Mouse (Mus musculus) midbrain, embryonic 10.5 days (tissue): ENCODE measurements at regions not wholly inside any gene's neighbourhood (a gene's known extent, or its start where the extent isn't known, plus 50 kb on each side); places are given as distances from the start of the nearest gene placed in this dataset.

ENCODE experiments used
- DNase-seq: peaks from one replicate; pipeline ENCODE4 v3.0.0-alpha.2; 2017; ENCODE audit warnings: low spot score
- H3K27ac ChIP-seq: fragments of 300-500 bp; sonication (generic); replicated peaks from 2 replicates; pipeline ENCODE4 v1.5.1; 2016; ENCODE audit warnings: mild to moderate bottlenecking
- H3K27me3 ChIP-seq: fragments of 300-500 bp; sonication (generic); 2 replicates; pipeline ENCODE4 v1.6.1; 2016; ENCODE audit warnings: low read depth, mild to moderate bottlenecking; ENCODE audit not compliant: poor library complexity, severe bottlenecking
- H3K36me3 ChIP-seq: fragments of 300-500 bp; sonication (generic); 2 replicates; pipeline ENCODE4 v1.6.1; 2016; ENCODE audit warnings: mild to moderate bottlenecking, moderate library complexity
- H3K4me1 ChIP-seq: fragments of 300-500 bp; sonication (generic); 2 replicates; pipeline ENCODE4 v1.6.1; 2016
- H3K4me3 ChIP-seq: fragments of 300-500 bp; sonication (generic); 2 replicates; pipeline ENCODE4 v1.5.1; 2016; ENCODE audit warnings: mild to moderate bottlenecking, moderate library complexity
- H3K9me3 ChIP-seq: fragments of 300-500 bp; sonication (generic); replicated peaks from 2 replicates; pipeline ENCODE4 v1.6.1; 2016; ENCODE audit warnings: mild to moderate bottlenecking
- WGBS: fragments of 180-500 bp; shearing (Covaris S2); methylation state at CpG from one replicate; pipeline ENCODE4 v1.1.7; 2016; 5-methylcytosine and 5-hydroxymethylcytosine counted together

GRCm38 (mm10) chr5:49909483-49909882, 149.3 kb downstream of the Adgra3 start:
- no peak for DNase-seq
- 90% methylated on average over 1 of the region's 1 CpGs for whole genome bisulfite sequencing
- Histone ChIP-seq H3K4me3 (no peak overlapping the region), H3K27me3 (no peaks in the 10 kb centered on the region), H3K4me1 (no peaks in the 10 kb centered on the region), H3K9me3 (no peaks in the 10 kb centered on the region), H3K36me3 (no peaks in the 10 kb centered on the region), H3K27ac (no peak overlapping the region)

GRCm38 (mm10) chr5:49896106-49896505, 162.7 kb downstream of the Adgra3 start:
- H3K36me3 ChIP-seq, result no peaks in the 10 kb centered on the region
- no peaks in the 10 kb centered on the region for H3K27me3 ChIP-seq
- WGBS, result 85% methylated on average over 5 of the region's 5 CpGs
- H3K4me1 ChIP-seq, result no peaks in the 10 kb centered on the region
- H3K4me3 ChIP-seq, result no peak overlapping the region
- no peak for DNase-seq
- no peaks in the 10 kb centered on the region for H3K9me3 ChIP-seq
- H3K27ac ChIP-seq, result no peak overlapping the region

- no peaks in the 10 kb centered on the region for H3K27me3 ChIP-seq
- peak overlapping the region; percentile 35; the same call in 1 of the 2 replicates for H3K27ac ChIP-seq
- H3K4me1 ChIP-seq, result peaks cover 22% of the 10 kb centered on the region
- WGBS, result 20% methylated on average over 2 of the region's 2 CpGs
- H3K9me3 ChIP-seq, result no peaks in the 10 kb centered on the region
- no peak overlapping the region for H3K4me3 ChIP-seq
- no peaks in the 10 kb centered on the region for H3K36me3 ChIP-seq
- DNase-seq, result peak; percentile 16
Measured at GRCm38 (mm10) chr5:49880383-49880782, 178.4 kb downstream of the Adgra3 start.

- H3K27me3 ChIP-seq, result no peaks in the 10 kb centered on the region
- WGBS, result 17% methylated on average over 1 of the region's 1 CpGs
- no peak overlapping the region; the same call in 1 of the 2 replicates for H3K27ac ChIP-seq
- H3K36me3 ChIP-seq, result no peaks in the 10 kb centered on the region
- no peaks in the 10 kb centered on the region for H3K9me3 ChIP-seq
- H3K4me3 ChIP-seq, result no peak overlapping the region
- no peak for DNase-seq
- peaks cover 22% of the 10 kb centered on the region for H3K4me1 ChIP-seq
Measured at GRCm38 (mm10) chr5:49876240-49876639, 182.6 kb downstream of the Adgra3 start.

GRCm38 (mm10) chr5:49857202-49857601, 201.6 kb downstream of the Adgra3 start:
- Histone ChIP-seq H3K27ac (no peak overlapping the region), H3K36me3 (no peaks in the 10 kb centered on the region), H3K27me3 (no peaks in the 10 kb centered on the region), H3K4me3 (no peak overlapping the region), H3K9me3 (no peaks in the 10 kb centered on the region), H3K4me1 (no peaks in the 10 kb centered on the region)
- 40% methylated on average over 1 of the region's 1 CpGs for WGBS
- no peak for DNase-seq

GRCm38 (mm10) chr5:49856036-49856435, 202.8 kb downstream of the Adgra3 start:
- H3K4me3 ChIP-seq, result no peak overlapping the region
- no peaks in the 10 kb centered on the region for H3K27me3 ChIP-seq
- H3K4me1 ChIP-seq, result no peaks in the 10 kb centered on the region
- no peak overlapping the region for H3K27ac ChIP-seq
- no peaks in the 10 kb centered on the region for H3K9me3 ChIP-seq
- WGBS, result 83% methylated on average over 2 of the region's 2 CpGs
- no peaks in the 10 kb centered on the region for H3K36me3 ChIP-seq
- DNase-seq, result no peak

GRCm38 (mm10) chr5:49848680-49849079, 210.1 kb downstream of the Adgra3 start:
- no peaks in the 10 kb centered on the region for H3K9me3 ChIP-seq
- H3K27ac ChIP-seq, result no peak overlapping the region
- H3K36me3 ChIP-seq, result no peaks in the 10 kb centered on the region
- no peak for DNase-seq
- H3K27me3 ChIP-seq, result no peaks in the 10 kb centered on the region
- WGBS, result 66% methylated on average over 5 of the region's 5 CpGs
- no peak overlapping the region for H3K4me3 ChIP-seq
- no peaks in the 10 kb centered on the region for H3K4me1 ChIP-seq

- Histone ChIP-seq H3K27ac (no peak overlapping the region), H3K9me3 (no peaks in the 10 kb centered on the region), H3K36me3 (no peaks in the 10 kb centered on the region), H3K27me3 (no peaks in the 10 kb centered on the region), H3K4me3 (no peak overlapping the region), H3K4me1 (no peaks in the 10 kb centered on the region)
- DNase-seq, result no peak
Measured at GRCm38 (mm10) chr5:49848174-49848573, 210.6 kb downstream of the Adgra3 start.

- H3K36me3 ChIP-seq, result no peaks in the 10 kb centered on the region
- WGBS, result 84% methylated on average over 5 of the region's 5 CpGs
- no peaks in the 10 kb centered on the region for H3K4me1 ChIP-seq
- no peak for DNase-seq
- no peaks in the 10 kb centered on the region for H3K27me3 ChIP-seq
- H3K9me3 ChIP-seq, result no peaks in the 10 kb centered on the region
- no peak overlapping the region for H3K4me3 ChIP-seq
- H3K27ac ChIP-seq, result no peak overlapping the region
Measured at GRCm38 (mm10) chr5:49818832-49819231, 240.0 kb downstream of the Adgra3 start.

- no peak overlapping the region for H3K4me3 ChIP-seq
- WGBS, result 77% methylated on average over 3 of the region's 3 CpGs
- H3K36me3 ChIP-seq, result no peaks in the 10 kb centered on the region
- no peaks in the 10 kb centered on the region for H3K4me1 ChIP-seq
- no peak overlapping the region for H3K27ac ChIP-seq
- H3K27me3 ChIP-seq, result no peaks in the 10 kb centered on the region
- no peaks in the 10 kb centered on the region for H3K9me3 ChIP-seq
- no peak for DNase-seq
Measured at GRCm38 (mm10) chr5:49816751-49817150, 242.1 kb downstream of the Adgra3 start.

- Histone ChIP-seq H3K27me3 (no peaks in the 10 kb centered on the region), H3K4me3 (no peak overlapping the region), H3K27ac (no peak overlapping the region), H3K4me1 (no peaks in the 10 kb centered on the region), H3K36me3 (no peaks in the 10 kb centered on the region), H3K9me3 (no peaks in the 10 kb centered on the region)
- WGBS, result 81% methylated on average over 9 of the region's 9 CpGs
- no peak for DNase-seq
Measured at GRCm38 (mm10) chr5:49813335-49813734, 245.5 kb downstream of the Adgra3 start.

GRCm38 (mm10) chr5:49788494-49789160, 263.9 kb upstream of the Kcnip4 start:
- WGBS, result 86% methylated on average over 11 of the region's 11 CpGs
- H3K4me3 ChIP-seq, result no peak overlapping the region
- no peak overlapping the region for H3K27ac ChIP-seq
- H3K27me3 ChIP-seq, result no peaks in the 10 kb centered on the region
- no peak for DNase-seq
- no peaks in the 10 kb centered on the region for H3K36me3 ChIP-seq
- H3K9me3 ChIP-seq, result no peaks in the 10 kb centered on the region
- no peaks in the 10 kb centered on the region for H3K4me1 ChIP-seq

- 82% methylated on average over 3 of the region's 3 CpGs for WGBS
- H3K27ac ChIP-seq, result no peak overlapping the region
- H3K9me3 ChIP-seq, result no peaks in the 10 kb centered on the region
- no peaks in the 10 kb centered on the region for H3K36me3 ChIP-seq
- H3K27me3 ChIP-seq, result no peaks in the 10 kb centered on the region
- no peaks in the 10 kb centered on the region for H3K4me1 ChIP-seq
- no peak overlapping the region for H3K4me3 ChIP-seq
- DNase-seq, result no peak
Measured at GRCm38 (mm10) chr5:49783728-49784127, 259.0 kb upstream of the Kcnip4 start.

- WGBS, result 87% methylated on average over 4 of the region's 4 CpGs
- no peaks in the 10 kb centered on the region for H3K4me1 ChIP-seq
- H3K36me3 ChIP-seq, result no peaks in the 10 kb centered on the region
- DNase-seq, result no peak
- H3K9me3 ChIP-seq, result no peaks in the 10 kb centered on the region
- no peak overlapping the region for H3K4me3 ChIP-seq
- no peaks in the 10 kb centered on the region for H3K27me3 ChIP-seq
- no peak overlapping the region for H3K27ac ChIP-seq
Measured at GRCm38 (mm10) chr5:49761054-49761453, 236.3 kb upstream of the Kcnip4 start.
